Mouse (Mus musculus) lung, postnatal 14 days (tissue): ENCODE data around the gene Metap2.
"Not testable (repeated sequence)": the region's sequence is repeated elsewhere in the genome, so short reads cannot be mapped to it uniquely, and the experiment has no call there.

ENCODE experiments used
- DNase-seq: peaks from one replicate; pipeline ENCODE4 v3.0.0; 2021

The Metap2 gene

DNA sequence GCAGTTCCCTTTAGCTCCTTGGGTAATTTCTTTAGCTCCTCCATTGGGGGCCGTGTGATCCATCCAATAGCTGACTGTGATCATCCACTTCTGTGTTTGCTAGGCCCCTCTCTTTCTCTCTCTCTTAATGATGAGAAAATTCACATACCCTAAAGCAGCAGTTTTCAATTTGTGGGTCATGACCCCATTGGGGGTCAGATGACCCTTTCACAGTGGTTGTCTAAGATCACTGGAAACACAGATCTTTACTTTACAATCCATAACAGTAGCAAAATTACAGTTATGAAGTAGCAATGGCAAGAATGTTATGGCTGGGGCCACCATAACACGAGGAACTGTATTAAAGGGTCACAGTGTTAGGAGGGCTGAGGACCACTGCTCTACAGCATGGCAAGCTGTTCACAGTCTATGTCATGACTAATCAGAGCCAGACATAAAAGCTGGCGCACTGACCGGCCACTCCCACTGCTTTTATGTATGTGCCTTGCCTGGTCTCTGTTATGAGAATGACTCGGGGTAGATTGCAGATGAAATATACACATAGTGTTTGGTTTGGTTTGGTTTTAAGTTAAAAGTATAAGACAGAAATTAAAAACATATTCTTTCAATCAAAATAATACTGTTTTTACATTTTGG is 13.0 kb upstream of the Metap2 start:
- DNase-seq, result no peak

DNA sequence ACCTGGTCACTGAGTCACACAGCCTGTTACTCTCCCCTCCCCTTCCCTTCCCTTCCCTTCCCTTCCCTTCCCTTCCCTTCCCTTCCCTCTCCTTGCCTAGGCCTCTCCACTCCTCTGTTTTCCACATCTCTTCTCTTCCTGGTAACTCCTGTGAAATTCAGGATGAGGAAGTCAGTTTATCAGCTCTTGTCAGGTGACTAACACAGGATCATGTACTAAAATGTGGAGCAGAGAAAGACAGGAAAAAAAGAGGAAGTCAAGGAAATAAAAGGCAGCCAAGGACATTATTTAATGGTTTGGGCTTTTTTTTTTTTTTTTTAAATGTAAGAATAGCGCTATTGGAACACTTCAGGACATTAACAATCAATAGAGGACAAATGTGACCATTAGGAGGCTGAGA is 12.1 kb upstream of the Metap2 start:
- DNase-seq, result no peak

DNA sequence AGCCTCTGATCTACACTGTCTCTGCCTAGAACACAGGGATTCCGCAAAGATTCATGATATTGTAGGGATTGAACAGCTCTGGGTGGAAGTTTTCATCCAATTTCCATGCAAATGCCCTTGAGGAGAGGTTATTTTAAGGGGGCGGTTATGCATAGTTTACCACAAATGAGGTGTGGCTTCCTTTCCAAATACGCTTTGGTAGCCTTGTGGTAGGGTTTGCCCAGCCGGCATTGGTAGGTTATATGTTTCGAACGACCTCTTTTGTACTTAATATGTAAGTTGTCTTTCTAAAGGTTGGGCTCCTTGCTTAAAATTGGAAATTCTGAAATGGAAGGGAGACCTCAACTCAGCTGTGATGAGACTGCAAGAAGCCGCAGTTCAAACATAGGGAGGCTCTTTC is 11.6 kb upstream of the Metap2 start:
- DNase-seq, result no peak

- no peak for DNase-seq
These were observed 10.5 kb upstream of the Metap2 start for GRCm38 (mm10) chr10:93907376-93907775.

DNA sequence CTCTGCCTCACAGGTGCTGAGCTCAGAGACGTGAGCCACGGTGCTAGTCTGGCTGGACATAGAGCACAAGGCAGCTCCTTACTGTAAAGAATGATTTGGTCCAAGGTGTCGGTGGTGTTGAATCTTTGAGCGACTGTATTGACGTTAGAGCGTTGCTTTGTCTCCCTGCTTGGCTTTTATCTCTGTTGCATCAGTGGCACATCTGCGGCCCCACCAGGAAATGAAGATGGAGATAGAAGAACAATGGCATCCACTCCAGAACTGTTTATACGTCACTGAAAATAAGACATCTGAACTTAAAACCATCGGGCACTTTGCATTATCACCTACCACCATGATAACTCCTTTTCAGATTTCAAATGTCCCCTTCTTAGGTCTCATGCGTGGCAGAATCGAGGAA is 3.0 kb upstream of the Metap2 start:
- no peak for DNase-seq

GRCm38 (mm10) chr10:93899303-93899702 is 2.4 kb upstream of the Metap2 start:
- no peak for DNase-seq

GRCm38 (mm10) chr10:93892551-93892950 is 4.3 kb downstream of the Metap2 start:
- DNase-seq, result no peak

DNA sequence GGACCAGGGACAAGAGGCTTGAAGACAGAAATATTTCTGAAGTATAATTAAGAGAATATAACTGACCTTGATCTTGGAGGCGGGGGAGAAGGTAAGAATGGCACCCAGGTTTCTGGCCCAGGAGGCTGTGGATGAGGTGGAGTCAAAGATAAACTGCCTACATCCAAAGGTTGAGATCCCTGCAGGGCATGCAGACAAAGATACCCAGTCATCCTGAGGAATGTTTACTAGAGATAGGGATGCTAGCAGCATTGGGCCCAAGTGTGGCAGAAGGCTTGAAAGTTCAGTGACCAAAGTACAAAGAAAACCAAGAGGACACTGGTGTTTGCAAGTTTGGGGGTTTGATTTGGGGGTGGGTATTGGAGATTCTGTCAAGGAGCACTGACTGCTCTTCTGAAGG is 5.9 kb downstream of the Metap2 start:
- no peak for DNase-seq

- no peak for DNase-seq
These were observed 6.3 kb downstream of the Metap2 start for GRCm38 (mm10) chr10:93890565-93890964.

DNA sequence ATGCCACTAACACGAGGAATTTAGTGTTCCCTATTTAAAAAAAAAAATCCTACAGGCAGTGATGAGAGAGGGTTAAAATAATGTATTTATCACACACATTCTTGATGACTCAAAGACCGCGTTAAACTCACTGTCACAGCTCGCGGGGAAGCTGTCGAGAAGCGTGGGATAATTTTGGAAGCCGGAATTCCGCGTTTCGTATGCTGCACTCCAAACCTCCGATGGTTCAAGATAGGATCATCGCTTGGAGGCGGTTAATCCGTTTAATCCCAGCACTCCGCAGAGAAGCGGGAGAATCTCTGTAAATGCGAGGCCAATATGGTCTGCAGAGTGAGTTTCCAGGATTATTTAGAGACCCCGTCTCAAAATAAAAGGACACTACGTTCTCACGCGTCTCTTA is 6.9 kb downstream of the Metap2 start:
- peak; percentile 4 for DNase-seq

DNA sequence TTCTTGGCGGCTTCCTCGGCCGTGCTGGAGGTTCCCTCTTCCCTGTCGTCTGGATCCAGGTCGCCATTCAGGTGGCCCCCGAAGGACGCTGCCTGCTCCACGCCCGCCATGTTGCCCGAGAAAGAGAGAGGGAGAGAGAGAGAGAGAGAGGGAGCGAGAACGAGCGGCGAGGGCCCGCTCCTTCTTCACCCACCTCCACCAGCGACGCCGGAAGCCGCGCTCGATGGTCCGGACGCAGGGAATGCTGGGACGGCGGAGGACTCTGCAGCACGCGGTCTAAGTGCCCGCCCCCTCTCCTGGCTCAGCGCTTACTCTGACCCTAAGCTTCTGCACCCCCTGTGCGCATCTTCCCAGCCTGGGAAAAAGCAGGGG is 7.3 kb downstream of the Metap2 start:
- DNase-seq, result peak; percentile 87

- DNase-seq, result no peak
These were observed 7.8 kb downstream of the Metap2 start for GRCm38 (mm10) chr10:93888935-93889578.

- no peak for DNase-seq
These were observed 8.3 kb downstream of the Metap2 start for GRCm38 (mm10) chr10:93888590-93888934.

- DNase-seq, result peak; percentile 4
These were observed 10.9 kb downstream of the Metap2 start for GRCm38 (mm10) chr10:93885839-93886477.

DNA sequence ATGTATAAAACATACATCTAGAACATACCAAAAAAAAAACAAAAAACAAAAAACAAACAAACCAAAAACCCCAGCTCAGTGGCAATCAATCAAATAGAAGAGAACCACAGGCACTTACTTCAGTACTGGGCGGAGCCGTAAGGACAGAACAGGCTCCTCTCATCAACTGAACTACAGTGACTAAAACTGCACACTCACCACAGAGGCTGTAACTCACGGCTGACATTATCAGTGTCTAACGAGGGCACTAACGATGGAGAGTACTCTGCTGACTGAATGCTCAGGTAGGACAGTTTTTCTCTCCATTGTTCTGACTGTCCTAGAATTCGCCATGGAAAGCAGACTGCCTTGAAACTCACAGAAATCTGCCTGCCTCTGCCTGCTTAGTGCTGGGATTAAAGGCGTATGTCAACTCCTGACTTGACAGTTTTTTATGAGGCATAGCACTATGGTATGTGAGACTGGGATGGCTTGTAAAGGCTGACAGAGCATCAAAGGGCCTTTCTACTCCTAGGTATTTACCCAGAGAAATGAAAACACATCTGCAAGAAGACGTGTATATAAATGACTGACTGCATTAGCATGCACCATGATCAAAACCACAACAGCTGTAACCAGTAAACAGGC is 14.0 kb downstream of the Metap2 start:
- no peak for DNase-seq

- DNase-seq, result no peak
These were observed 15.0 kb downstream of the Metap2 start for GRCm38 (mm10) chr10:93881918-93882317.

DNA sequence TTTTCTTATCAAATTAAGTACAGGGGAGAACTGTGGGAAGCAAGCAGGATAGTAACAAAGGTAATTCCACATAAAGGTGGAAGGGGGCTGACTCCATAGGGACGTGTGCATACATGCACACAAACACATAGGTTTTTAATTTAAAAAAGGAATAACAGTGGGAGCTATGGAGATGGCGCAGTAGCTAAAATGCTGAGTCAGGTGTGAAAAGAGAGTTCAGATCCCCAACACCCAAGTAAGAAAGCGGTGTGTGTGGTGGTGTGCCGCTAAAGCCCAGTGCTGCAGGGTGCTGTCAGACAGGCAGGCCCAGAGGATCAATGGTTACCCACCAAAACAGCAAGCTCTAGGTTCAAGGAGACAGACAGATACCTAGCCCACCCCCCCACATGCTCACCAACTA is 18.2 kb downstream of the Metap2 start:
- no peak for DNase-seq

GRCm38 (mm10) chr10:93876772-93877171 is 20.1 kb downstream of the Metap2 start:
- DNase-seq, result no peak

DNA sequence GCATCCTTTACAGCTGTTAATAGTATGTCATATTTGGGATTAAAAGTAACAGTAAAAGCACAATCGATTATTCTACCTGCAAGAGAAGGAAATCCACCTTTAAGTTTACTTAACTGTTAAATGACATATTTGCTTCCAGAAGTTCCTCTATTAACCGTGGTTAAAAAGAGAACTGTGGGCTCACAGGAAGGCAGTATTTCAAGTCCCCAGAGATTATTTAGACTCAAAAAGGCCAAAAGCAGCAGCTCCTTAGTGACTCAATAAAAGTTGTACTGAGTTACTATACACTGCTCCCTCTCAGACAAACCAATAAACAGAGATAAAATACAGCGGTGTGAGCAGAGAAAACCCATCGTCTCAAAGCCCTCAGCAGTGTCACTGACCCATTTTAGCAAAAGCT is 28.0 kb downstream of the Metap2 start:
- no peak for DNase-seq

DNA sequence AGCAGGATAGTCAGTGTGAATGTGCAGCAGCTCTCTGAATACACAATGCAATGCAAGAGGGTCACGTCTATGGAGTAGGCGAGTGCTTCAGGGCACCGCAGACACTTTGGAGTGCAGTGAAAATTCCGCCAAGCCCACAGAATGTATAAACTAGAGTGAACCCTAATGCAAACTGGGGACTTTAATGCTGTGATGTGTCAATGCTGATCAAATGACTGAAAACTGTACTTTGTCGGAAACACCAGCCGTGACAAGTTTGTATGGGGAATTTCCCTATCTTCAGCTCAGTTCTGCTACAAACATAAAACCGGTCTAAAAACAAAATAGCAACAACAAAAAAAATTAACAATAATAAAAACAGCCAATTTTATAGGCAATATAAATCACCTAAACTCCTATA is 28.5 kb downstream of the Metap2 start:
- DNase-seq, result no peak

GRCm38 (mm10) chr10:93856095-93856494 is 40.8 kb downstream of the Metap2 start:
- DNase-seq, result no peak

DNA sequence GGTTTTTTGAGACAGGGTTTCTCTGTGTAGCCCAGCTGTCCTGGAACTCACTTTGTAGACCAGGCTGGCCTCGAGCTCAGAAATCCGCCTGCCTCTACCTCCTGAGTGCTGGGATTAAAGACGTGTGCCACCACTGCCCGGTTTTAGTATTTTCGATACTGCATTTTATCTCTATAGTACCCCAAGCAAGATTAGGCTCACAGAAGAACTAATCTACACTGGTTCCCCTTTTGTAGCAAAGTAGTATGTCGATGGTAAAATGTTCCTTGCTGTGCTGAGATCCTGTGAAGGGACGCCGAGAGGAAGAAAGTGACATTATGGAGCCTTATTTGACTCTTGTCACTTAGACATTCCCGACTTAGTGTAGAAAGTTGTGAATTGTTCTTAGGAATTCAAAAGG is 41.8 kb downstream of the Metap2 start:
- no peak for DNase-seq

- DNase-seq, result no peak
These were observed 50.2 kb downstream of the Metap2 start for GRCm38 (mm10) chr10:93846706-93847105.

DNA sequence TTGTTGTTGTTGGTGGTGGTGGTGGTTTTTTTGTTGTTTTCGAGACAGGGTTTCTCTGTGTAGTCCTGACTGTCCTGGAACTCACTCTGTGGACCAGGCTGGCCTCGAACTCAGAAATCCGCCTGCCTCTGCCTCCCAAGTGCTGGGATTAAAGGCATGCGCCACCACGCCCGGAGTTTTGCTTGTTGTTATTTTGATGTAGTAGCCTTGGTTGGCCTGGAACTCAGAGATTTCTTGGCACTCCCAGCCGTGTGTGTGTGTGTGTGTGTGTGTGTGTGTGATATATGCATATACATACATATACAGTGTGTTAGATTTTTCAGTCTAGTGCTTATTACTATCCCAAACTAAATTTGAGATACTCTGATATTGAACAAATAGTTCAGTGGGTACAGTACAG is 61.8 kb downstream of the Metap2 start:
- DNase-seq, result not testable (repeated sequence)
